Mouse (Mus musculus) embryonic facial prominence, embryonic 13.5 days (tissue): ENCODE measurements around the gene Abcd4. TPM values are rescaled to one million over a fixed set of nuclear protein-coding genes. Genes with fewer than 3 reads are reported as not detected.
A peak's percentile ranks its signal among the peaks of the same experiment; 100 is the strongest.

Experiments used
- ATAC-seq: fragments of 200-750 bp; cut with Nextera tagmentation; 2 replicates; pipeline ENCODE4 v1.8.0; 2017; ENCODE audit warnings: low read depth; ENCODE audit not compliant: insufficient number of reproducible peaks, insufficient read depth, low FRiP score, low TSS enrichment
- H3K27ac ChIP-seq: fragments of 300-500 bp; sonication (generic); 2 replicates; pipeline ENCODE4 v1.5.1; 2015; ENCODE audit warnings: moderate library complexity, mild to moderate bottlenecking, inconsistent platforms
- H3K27me3 ChIP-seq: fragments of 300-500 bp; sonication (generic); 2 replicates; pipeline ENCODE4 v1.6.1; 2015; ENCODE audit warnings: mild to moderate bottlenecking, inconsistent platforms
- H3K36me3 ChIP-seq: fragments of 300-500 bp; sonication (generic); 2 replicates; pipeline ENCODE4 v1.6.1; 2015; ENCODE audit warnings: mild to moderate bottlenecking, inconsistent platforms
- H3K4me1 ChIP-seq: fragments of 300-500 bp; sonication (generic); 2 replicates; pipeline ENCODE4 v1.6.1; 2015; ENCODE audit warnings: inconsistent platforms
- H3K4me2 ChIP-seq: fragments of 300-500 bp; sonication (generic); 2 replicates; pipeline ENCODE4 v1.6.1; 2015; ENCODE audit warnings: moderate library complexity, mild to moderate bottlenecking, inconsistent platforms
- H3K4me3 ChIP-seq: fragments of 300-500 bp; sonication (generic); 2 replicates; pipeline ENCODE4 v1.5.1; 2015; ENCODE audit warnings: mild to moderate bottlenecking, inconsistent platforms
- H3K9ac ChIP-seq: fragments of 300-500 bp; sonication (generic); 2 replicates; pipeline ENCODE4 v1.6.1; 2015; ENCODE audit warnings: mild to moderate bottlenecking, inconsistent platforms
- H3K9me3 ChIP-seq: fragments of 300-500 bp; sonication (generic); 2 replicates; pipeline ENCODE4 v1.6.1; 2016; ENCODE audit warnings: inconsistent platforms
- WGBS: fragments of 180-500 bp; shearing (Covaris S2); methylation state at CpG from one replicate; pipeline ENCODE4 v1.1.7; 2015; ENCODE audit warnings: mixed read lengths; 5-methylcytosine and 5-hydroxymethylcytosine counted together
- polyA plus RNA-seq: library from polyadenylated mRNA; unstranded; fragments of >200 nt; fragmentation: Nextera tagmentation; extraction: Ambion mirVana; gene quantifications from 2 replicates; pipeline ENCODE4 v1.2.1, GENCODE M21; 2015

Gene Abcd4
- polyA plus RNA-seq, 1 experiment from 2014 or later, result 17.8 TPM

- Histone ChIP-seq H3K4me1 (peaks cover 2% of the 10 kb centered on the region; the same call in 1 of the 2 replicates), H3K9me3 (no peaks in the 10 kb centered on the region), H3K4me2 (no peak overlapping the region), H3K9ac (no peak overlapping the region), H3K36me3 (peaks cover 32% of the 10 kb centered on the region), H3K27me3 (no peaks in the 10 kb centered on the region), H3K27ac (no peak overlapping the region), H3K4me3 (no peak overlapping the region)
- ATAC-seq, result no peak
- 59% methylated on average over 8 of the region's 8 CpGs for WGBS
These were observed 4.7 kb downstream of the Abcd4 start for GRCm38 (mm10) chr12:84612518-84612917.

GRCm38 (mm10) chr12:84611718-84612117, 5.5 kb downstream of the Abcd4 start:
- no peak overlapping the region for H3K4me3 ChIP-seq
- H3K9me3 ChIP-seq, result no peaks in the 10 kb centered on the region
- ATAC-seq, result no peak
- 85% methylated on average over 10 of the region's 10 CpGs for WGBS
- peaks cover 35% of the 10 kb centered on the region for H3K36me3 ChIP-seq
- H3K9ac ChIP-seq, result no peak overlapping the region
- no peak overlapping the region for H3K4me2 ChIP-seq
- no peak overlapping the region for H3K27ac ChIP-seq
- H3K27me3 ChIP-seq, result no peaks in the 10 kb centered on the region
- H3K4me1 ChIP-seq, result peaks cover 2% of the 10 kb centered on the region; the same call in 1 of the 2 replicates

DNA sequence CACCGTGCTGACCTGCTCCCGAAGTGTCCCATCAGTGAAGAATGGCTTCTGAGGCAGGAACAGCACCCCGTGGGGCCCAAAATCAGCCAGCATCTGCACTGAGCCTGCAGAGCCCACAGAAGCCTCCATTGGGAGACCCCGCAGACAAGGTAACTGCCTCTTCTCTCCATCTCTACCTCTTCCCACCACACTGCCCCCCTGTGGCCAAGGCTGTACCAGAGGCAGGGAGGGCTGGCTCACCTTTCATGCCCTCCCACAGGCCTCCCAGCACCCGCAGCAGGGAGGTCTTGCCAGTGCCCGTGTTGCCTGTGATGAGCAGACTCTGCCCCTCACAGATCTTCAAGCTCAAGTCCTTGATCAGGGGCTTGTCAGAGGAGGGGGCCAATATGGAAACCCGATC, 11.4 kb downstream of the Abcd4 start:
- Histone ChIP-seq H3K4me3 (no peak overlapping the region), H3K27me3 (no peaks in the 10 kb centered on the region), H3K27ac (no peak overlapping the region), H3K9ac (no peak overlapping the region), H3K4me2 (no peak overlapping the region), H3K9me3 (no peaks in the 10 kb centered on the region), H3K36me3 (peaks cover 61% of the 10 kb centered on the region), H3K4me1 (no peaks in the 10 kb centered on the region)
- no peak for ATAC-seq
- WGBS, result 78% methylated on average over 7 of the region's 7 CpGs

DNA sequence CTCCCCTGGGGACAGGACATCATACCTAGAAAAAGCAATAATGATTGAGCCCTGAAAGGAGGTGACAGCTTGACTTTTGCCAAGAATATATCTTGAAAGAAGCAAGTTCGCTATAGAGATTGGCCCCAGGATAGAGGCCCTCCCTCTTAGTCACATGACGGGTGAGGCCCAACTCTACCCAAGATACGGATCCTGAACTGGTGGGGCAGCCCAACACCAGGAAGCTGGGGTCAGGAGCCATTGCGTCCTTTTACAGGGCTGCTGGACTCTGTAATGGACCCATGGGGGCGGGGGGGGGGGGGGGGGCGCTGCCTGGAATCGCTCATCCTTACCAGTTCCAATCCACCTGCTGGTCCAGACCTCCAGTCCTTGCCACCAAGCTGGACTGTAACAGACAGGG, 13.2 kb downstream of the Abcd4 start:
- peaks cover 4% of the 10 kb centered on the region; the same call in 1 of the 2 replicates for H3K27me3 ChIP-seq
- WGBS, result 87% methylated on average over 7 of the region's 7 CpGs

GRCm38 (mm10) chr12:84598324-84598723, 18.9 kb downstream of the Abcd4 start:
- WGBS, result 19% methylated on average over 8 of the region's 8 CpGs
- ATAC-seq, result no peak
- H3K4me3 ChIP-seq, result no peak overlapping the region
- peaks cover 11% of the 10 kb centered on the region; the same call in 1 of the 2 replicates for H3K27me3 ChIP-seq
- no peaks in the 10 kb centered on the region for H3K4me1 ChIP-seq
- peaks cover 14% of the 10 kb centered on the region for H3K36me3 ChIP-seq
- no peak overlapping the region for H3K27ac ChIP-seq
- no peak overlapping the region for H3K9ac ChIP-seq
- no peaks in the 10 kb centered on the region for H3K9me3 ChIP-seq
- H3K4me2 ChIP-seq, result no peak overlapping the region

More for the DNA sequence above, 13.2 kb downstream of the Abcd4 start:
- Histone ChIP-seq H3K4me1 (no peaks in the 10 kb centered on the region), H3K4me2 (no peak overlapping the region), H3K9ac (no peak overlapping the region), H3K4me3 (no peak overlapping the region), H3K36me3 (peaks cover 57% of the 10 kb centered on the region), H3K9me3 (no peaks in the 10 kb centered on the region), H3K27ac (no peak overlapping the region)
- no peak for ATAC-seq

GRCm38 (mm10) chr12:84589825-84590761, 27.1 kb downstream of the Abcd4 start:
- H3K4me2 ChIP-seq, result peak overlapping the region; percentile 98
- 0 out of 2 replicates have a peak, but pooled peaks have one; percentile 24 for ATAC-seq

DNA sequence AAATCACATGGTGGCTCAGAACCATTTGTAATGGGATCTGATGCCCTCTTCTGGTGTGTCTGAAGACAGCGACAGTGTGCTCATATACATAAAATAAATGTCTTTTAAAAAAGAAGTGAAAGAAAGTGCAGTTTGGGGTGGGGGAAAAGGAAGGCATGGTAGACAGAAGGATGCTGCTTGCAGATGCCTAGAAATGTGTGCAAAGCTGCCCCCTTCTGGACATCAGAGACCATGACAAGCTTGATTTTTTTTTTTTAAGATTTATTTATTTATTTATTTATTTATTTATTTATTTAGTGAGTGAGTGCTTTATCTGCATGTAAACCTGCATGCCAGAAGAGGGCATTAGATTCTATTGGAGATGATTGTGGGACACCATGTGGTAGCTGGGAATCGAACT, 35.9 kb downstream of the Abcd4 start:
- 88% methylated on average over 2 of the region's 2 CpGs for WGBS
- H3K27ac ChIP-seq, result no peak overlapping the region
- no peak for ATAC-seq
- H3K4me3 ChIP-seq, result no peak overlapping the region
- H3K4me1 ChIP-seq, result no peaks in the 10 kb centered on the region
- peaks cover 8% of the 10 kb centered on the region for H3K27me3 ChIP-seq
- no peaks in the 10 kb centered on the region for H3K9me3 ChIP-seq
- H3K9ac ChIP-seq, result no peak overlapping the region
- H3K4me2 ChIP-seq, result no peak overlapping the region
- no peaks in the 10 kb centered on the region for H3K36me3 ChIP-seq

More at GRCm38 (mm10) chr12:84589825-84590761, 27.1 kb downstream of the Abcd4 start:
- Histone ChIP-seq H3K4me3 (peak overlapping the region; percentile 53), H3K36me3 (no peaks in the 10 kb centered on the region), H3K27ac (no peak overlapping the region), H3K27me3 (peaks cover 3% of the 10 kb centered on the region; the same call in 1 of the 2 replicates), H3K9me3 (no peaks in the 10 kb centered on the region), H3K4me1 (peaks cover 7% of the 10 kb centered on the region; the same call in 1 of the 2 replicates), H3K9ac (peak overlapping the region; percentile 72)
- under 1% methylated on average over 54 of the region's 54 CpGs for WGBS

- no peaks in the 10 kb centered on the region for H3K9me3 ChIP-seq
- ATAC-seq, result no peak
- no peak overlapping the region for H3K27ac ChIP-seq
- no peaks in the 10 kb centered on the region for H3K4me1 ChIP-seq
- no peak overlapping the region for H3K4me3 ChIP-seq
- H3K9ac ChIP-seq, result no peak overlapping the region
- no peak overlapping the region for H3K4me2 ChIP-seq
- no peaks in the 10 kb centered on the region for H3K36me3 ChIP-seq
- peaks cover 37% of the 10 kb centered on the region for H3K27me3 ChIP-seq
- WGBS, result 32% methylated on average over 5 of the region's 5 CpGs
These were observed 38.8 kb downstream of the Abcd4 start for GRCm38 (mm10) chr12:84578440-84578770.

DNA sequence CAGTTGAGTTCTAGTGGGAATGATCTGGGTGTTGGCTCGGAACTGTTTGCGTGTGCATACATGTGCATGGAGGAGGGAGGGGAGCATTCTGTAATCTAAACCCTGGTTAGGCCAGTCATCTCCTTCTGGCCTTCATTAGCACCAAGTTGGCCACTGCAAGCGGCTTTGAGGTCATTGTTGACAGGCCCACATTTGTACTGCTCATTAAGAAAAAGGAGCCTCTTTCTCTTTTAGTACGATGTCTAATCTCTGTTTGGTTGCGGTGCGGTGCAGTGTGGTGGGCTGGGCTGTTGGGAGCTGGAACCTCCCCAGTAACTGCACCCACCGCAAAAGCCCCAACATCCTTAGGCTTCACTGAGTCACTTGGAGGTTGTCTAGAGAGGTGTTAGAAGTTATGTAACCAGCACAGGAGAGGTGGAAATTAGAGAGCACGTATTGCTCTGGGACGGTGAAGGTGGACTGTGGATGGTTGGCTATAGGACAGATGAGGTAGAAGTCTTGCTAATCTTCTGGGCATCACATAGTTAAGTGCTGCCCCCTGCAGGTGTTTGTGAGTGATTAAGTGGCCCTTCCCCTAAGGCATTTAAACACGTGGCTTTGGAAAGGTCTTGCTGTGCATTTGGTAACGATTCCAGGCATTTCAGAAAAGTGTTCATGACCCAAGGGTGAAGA, 39.3 kb downstream of the Abcd4 start:
- Histone ChIP-seq H3K36me3 (no peaks in the 10 kb centered on the region), H3K4me1 (no peaks in the 10 kb centered on the region), H3K4me3 (no peak overlapping the region), H3K9ac (no peak overlapping the region), H3K4me2 (no peak overlapping the region), H3K9me3 (no peaks in the 10 kb centered on the region), H3K27me3 (peaks cover 42% of the 10 kb centered on the region), H3K27ac (no peak overlapping the region)
- ATAC-seq, result no peak
- 63% methylated on average over 11 of the region's 11 CpGs for WGBS

DNA sequence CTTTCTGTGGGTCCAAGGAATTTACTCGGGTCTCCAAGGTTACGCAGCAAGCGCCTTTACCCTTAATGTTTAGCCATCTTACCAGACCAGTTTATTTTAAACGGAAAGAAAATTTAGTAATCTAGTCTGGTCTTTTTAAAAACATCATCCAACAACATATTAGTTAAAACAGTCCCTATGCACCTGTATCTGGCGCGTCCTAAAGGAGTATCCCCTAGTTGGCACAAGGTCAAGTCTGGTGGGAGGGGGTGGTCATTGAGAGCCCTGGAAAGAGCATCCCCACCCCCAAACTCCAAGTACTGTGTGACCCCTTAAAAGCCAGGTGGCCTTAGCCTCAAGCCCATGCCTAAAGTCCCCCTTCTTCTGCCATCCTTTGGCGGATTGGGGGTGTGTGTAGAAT, 44.1 kb downstream of the Abcd4 start:
- H3K4me2 ChIP-seq, result no peak overlapping the region
- WGBS, result 15% methylated on average over 7 of the region's 7 CpGs
- no peaks in the 10 kb centered on the region for H3K9me3 ChIP-seq
- no peak for ATAC-seq
- H3K27me3 ChIP-seq, result peaks cover 90% of the 10 kb centered on the region
- peaks cover 31% of the 10 kb centered on the region for H3K4me1 ChIP-seq
- H3K27ac ChIP-seq, result no peak overlapping the region
- H3K9ac ChIP-seq, result no peak overlapping the region
- no peak overlapping the region for H3K4me3 ChIP-seq
- no peaks in the 10 kb centered on the region for H3K36me3 ChIP-seq

DNA sequence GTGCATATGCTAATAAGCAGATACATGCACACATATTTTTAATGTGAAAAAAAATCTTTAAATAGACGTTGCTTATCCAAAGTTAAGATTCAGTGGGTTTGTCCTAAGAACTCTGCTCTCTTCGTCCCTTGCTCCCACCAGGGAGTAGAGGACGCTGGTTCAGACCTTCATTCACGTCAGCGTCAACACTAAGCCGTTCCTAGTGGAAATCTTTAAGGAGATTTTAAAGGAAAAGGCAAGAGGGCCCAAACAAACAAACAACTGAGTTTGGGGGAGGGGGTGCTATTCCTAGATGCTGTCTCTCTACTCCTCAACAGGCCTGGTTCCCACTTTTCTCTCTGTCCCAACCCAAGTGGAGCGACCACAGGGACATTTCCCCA, 44.9 kb downstream of the Abcd4 start:
- Histone ChIP-seq H3K4me1 (peaks cover 31% of the 10 kb centered on the region), H3K36me3 (no peaks in the 10 kb centered on the region), H3K4me3 (no peak overlapping the region), H3K9me3 (no peaks in the 10 kb centered on the region), H3K27me3 (peaks cover 97% of the 10 kb centered on the region), H3K27ac (no peak overlapping the region), H3K9ac (no peak overlapping the region), H3K4me2 (no peak overlapping the region)
- ATAC-seq, result no peak
- 3% methylated on average over 7 of the region's 7 CpGs for WGBS
